Mouse (Mus musculus) brown adipose tissue, adult 24 weeks (tissue): ENCODE data around the gene Kcns1. TPM values are rescaled to one million over a fixed set of nuclear protein-coding genes. Genes with fewer than 3 reads are reported as not detected.

Experiments used
- H3K27ac ChIP-seq: fragments of 200-500 bp; replicated peaks from 2 replicates; pipeline ENCODE4 v1.5.1; 2012; ENCODE audit warnings: low read depth, mild to moderate bottlenecking, low read length
- H3K4me1 ChIP-seq: fragments of 200-500 bp; 2 replicates; pipeline ENCODE4 v1.6.1; 2012; ENCODE audit warnings: low read length, mixed read lengths; ENCODE audit not compliant: control insufficient read depth, insufficient read depth, insufficient read length
- H3K4me3 ChIP-seq: fragments of 200-500 bp; 2 replicates; pipeline ENCODE4 v1.5.1; 2012; ENCODE audit warnings: low read depth, mild to moderate bottlenecking, low read length, moderate library complexity; ENCODE audit not compliant: insufficient read depth
- polyA plus RNA-seq: library from polyadenylated mRNA; stranded (reverse); fragments of >200 nt; gene quantifications from 2 replicates; pipeline ENCODE4 v1.2.4, GENCODE M21; 2012; ENCODE audit not compliant: missing spikeins, insufficient read depth, insufficient read length

Kcns1 gene
- polyA plus RNA-seq, 1 experiment: not detected

- Histone ChIP-seq H3K27ac (no peak overlapping the region), H3K4me1 (no peaks in the 10 kb centered on the region), H3K4me3 (no peak overlapping the region)
These were observed 51.4 kb downstream of the Kcns1 start for GRCm38 (mm10) chr2:164119503-164119902.

GRCm38 (mm10) chr2:164115531-164115930, 55.4 kb downstream of the Kcns1 start:
- no peak overlapping the region for H3K4me3 ChIP-seq
- H3K4me1 ChIP-seq: no peaks in the 10 kb centered on the region
- no peak overlapping the region for H3K27ac ChIP-seq

GRCm38 (mm10) chr2:164114051-164114450, 56.9 kb downstream of the Kcns1 start:
- Histone ChIP-seq H3K27ac (no peak overlapping the region), H3K4me1 (no peaks in the 10 kb centered on the region), H3K4me3 (no peak overlapping the region)

Other genes with a start within 250 kb of the Kcns1 start
- 226 and 247 TPM in 2 replicates for gene Ywhab, start 176.2 kb downstream of the Kcns1 start, polyA plus RNA-seq
- not detected in 2 replicates for gene Pabpc1l, start 145.7 kb downstream of the Kcns1 start, polyA plus RNA-seq
- gene Stk4, start 100.8 kb downstream of the Kcns1 start, polyA plus RNA-seq: 16.8 and 17.8 TPM in 2 replicates
- 16.4 and 21.0 TPM in 2 replicates for gene Tomm34, start 99.9 kb downstream of the Kcns1 start, polyA plus RNA-seq
- not detected in 2 replicates for gene Wfdc5, start 11.6 kb upstream of the Kcns1 start, polyA plus RNA-seq
- gene Wfdc12, start 19.5 kb upstream of the Kcns1 start, polyA plus RNA-seq: not detected in 2 replicates
- gene Wfdc15a, start 29.0 kb upstream of the Kcns1 start, polyA plus RNA-seq: not detected in 2 replicates
- not detected in 2 replicates for gene Wfdc15b, start 50.5 kb upstream of the Kcns1 start, polyA plus RNA-seq
- not detected in 2 replicates for gene Svs2, start 67.4 kb upstream of the Kcns1 start, polyA plus RNA-seq
- gene Svs3b, start 85.5 kb upstream of the Kcns1 start, polyA plus RNA-seq: not detected in 2 replicates
- not detected in 2 replicates for gene Svs4, start 107.3 kb upstream of the Kcns1 start, polyA plus RNA-seq
- not detected in 2 replicates for gene Svs3a, start 118.2 kb upstream of the Kcns1 start, polyA plus RNA-seq
- not detected in 2 replicates for gene Svs6, start 145.6 kb upstream of the Kcns1 start, polyA plus RNA-seq
- not detected in 2 replicates for gene Svs5, start 161.6 kb upstream of the Kcns1 start, polyA plus RNA-seq
- gene Slpi, start 218.0 kb upstream of the Kcns1 start, polyA plus RNA-seq: 2.6 TPM in 1 of 2 replicates, not detected in the other
- gene Rbpjl, start 232.0 kb upstream of the Kcns1 start, polyA plus RNA-seq: not detected in 2 replicates
- gene Matn4, start 234.0 kb upstream of the Kcns1 start, polyA plus RNA-seq: 0.52 TPM in 1 of 2 replicates, not detected in the other